Mouse (Mus musculus): ENCODE measurements around the gene Gm3424. TPM values are rescaled to one million over a fixed set of nuclear protein-coding genes. Genes with fewer than 3 reads are reported as not detected.
"Not testable (repeated sequence)": the region's sequence is repeated elsewhere in the genome, so short reads cannot be mapped to it uniquely, and the experiment has no call there.

Gene Gm3424
- polyA plus RNA-seq (2014; fragmentation: Nextera tagmentation; extraction: Ambion mirVana) = not detected in 2 replicates

GRCm38 (mm10) chr14:5830229-5830628 is at the start of gene Gm3424:
TSS of gene Gm3424 (minus strand) at chr14:5830329.
- WGBS = no CpG with 5 or more reads among the region's 3 CpGs
- not testable (repeated sequence) for H3K27me3 ChIP-seq (ENCODE audit: control insufficient read depth, insufficient read depth, low read length); H3K27ac ChIP-seq (ENCODE audit: low read depth, low read length); H3K36me3 ChIP-seq (ENCODE audit: control insufficient read depth, insufficient read depth, low read length); H3K4me1 ChIP-seq (replicated peaks; ENCODE audit: control insufficient read depth, insufficient read depth, low read length); ATAC-seq (replicated peaks; ENCODE audit: low FRiP score); DNase-seq (ENCODE audit: low spot score); H3K9me3 ChIP-seq (ENCODE audit: control insufficient read depth, low read length); H3K4me2 ChIP-seq (ENCODE audit: low read depth, low read length, severe bottlenecking); H3K9ac ChIP-seq (ENCODE audit: low read length); H3K4me3 ChIP-seq (ENCODE audit: low read depth, low read length)

GRCm38 (mm10) chr14:5879791-5880190 is 49.7 kb upstream of the Gm3424 start:
- not testable (repeated sequence) for H3K9me3 ChIP-seq (ENCODE audit: control insufficient read depth, low read length); H3K27me3 ChIP-seq (ENCODE audit: control insufficient read depth, insufficient read depth, low read length); H3K4me1 ChIP-seq (replicated peaks; ENCODE audit: control insufficient read depth, insufficient read depth, low read length); H3K36me3 ChIP-seq (ENCODE audit: control insufficient read depth, insufficient read depth, low read length); H3K27ac ChIP-seq (ENCODE audit: low read depth, low read length); ATAC-seq (replicated peaks; ENCODE audit: low FRiP score); H3K9ac ChIP-seq (ENCODE audit: low read length)
- 0% methylated on average over 16 of the region's 28 CpGs for WGBS
- DNase-seq (ENCODE audit: low spot score) = peak; percentile 56
- H3K4me3 ChIP-seq (ENCODE audit: low read depth, low read length) = peak overlapping the region; percentile 32
- peak overlapping the region; percentile 64 for H3K4me2 ChIP-seq (ENCODE audit: low read depth, low read length, severe bottlenecking)

GRCm38 (mm10) chr14:5879136-5879535 is 49.0 kb upstream of the Gm3424 start:
- H3K4me1 ChIP-seq (replicated peaks; ENCODE audit: control insufficient read depth, insufficient read depth, low read length); H3K4me2 ChIP-seq (ENCODE audit: low read depth, low read length, severe bottlenecking); H3K4me3 ChIP-seq (ENCODE audit: low read depth, low read length); H3K27me3 ChIP-seq (ENCODE audit: control insufficient read depth, insufficient read depth, low read length); H3K9me3 ChIP-seq (ENCODE audit: control insufficient read depth, low read length); H3K9ac ChIP-seq (ENCODE audit: low read length); H3K27ac ChIP-seq (ENCODE audit: low read depth, low read length); ATAC-seq (replicated peaks; ENCODE audit: low FRiP score); H3K36me3 ChIP-seq (ENCODE audit: control insufficient read depth, insufficient read depth, low read length): not testable (repeated sequence)
- DNase-seq (ENCODE audit: low spot score) = peak; percentile 79
- WGBS = 5% methylated on average over 5 of the region's 11 CpGs

- not testable (repeated sequence) for H3K9me3 ChIP-seq (ENCODE audit: control insufficient read depth, low read length); H3K4me1 ChIP-seq (replicated peaks; ENCODE audit: control insufficient read depth, insufficient read depth, low read length); H3K36me3 ChIP-seq (ENCODE audit: control insufficient read depth, insufficient read depth, low read length); H3K4me3 ChIP-seq (ENCODE audit: low read depth, low read length); DNase-seq (ENCODE audit: low spot score); ATAC-seq (replicated peaks; ENCODE audit: low FRiP score); H3K4me2 ChIP-seq (ENCODE audit: low read depth, low read length, severe bottlenecking); H3K9ac ChIP-seq (ENCODE audit: low read length); H3K27me3 ChIP-seq (ENCODE audit: control insufficient read depth, insufficient read depth, low read length); H3K27ac ChIP-seq (ENCODE audit: low read depth, low read length)
- WGBS = 90% methylated on average over 3 of the region's 3 CpGs
These were observed 25.8 kb upstream of the Gm3424 start for GRCm38 (mm10) chr14:5855911-5856310.

- ATAC-seq (replicated peaks; ENCODE audit: low FRiP score) = peak; percentile 51; the same call in 1 of the 2 replicates
- H3K4me3 ChIP-seq (ENCODE audit: low read depth, low read length) = not testable (repeated sequence)
- no CpG with 5 or more reads among the region's 47 CpGs for WGBS
These were observed 17.3 kb downstream of the Gm3424 start for GRCm38 (mm10) chr14:5812699-5813356.

GRCm38 (mm10) chr14:5807882-5808281 is 22.2 kb downstream of the Gm3424 start, which contains the start of gene Gm3383:
TSS of gene Gm3383 (minus strand) at chr14:5807982.
- not testable (repeated sequence) for H3K4me1 ChIP-seq (replicated peaks; ENCODE audit: control insufficient read depth, insufficient read depth, low read length); ATAC-seq (replicated peaks; ENCODE audit: low FRiP score); H3K4me3 ChIP-seq (ENCODE audit: low read depth, low read length); H3K4me2 ChIP-seq (ENCODE audit: low read depth, low read length, severe bottlenecking); H3K36me3 ChIP-seq (ENCODE audit: control insufficient read depth, insufficient read depth, low read length); H3K27ac ChIP-seq (ENCODE audit: low read depth, low read length); H3K9me3 ChIP-seq (ENCODE audit: control insufficient read depth, low read length); DNase-seq (ENCODE audit: low spot score); H3K9ac ChIP-seq (ENCODE audit: low read length); H3K27me3 ChIP-seq (ENCODE audit: control insufficient read depth, insufficient read depth, low read length)
- no CpG with 5 or more reads among the region's 3 CpGs for WGBS

More at GRCm38 (mm10) chr14:5812699-5813356, 17.3 kb downstream of the Gm3424 start:
- H3K27me3 ChIP-seq (ENCODE audit: control insufficient read depth, insufficient read depth, low read length); H3K9ac ChIP-seq (ENCODE audit: low read length); H3K27ac ChIP-seq (ENCODE audit: low read depth, low read length); H3K4me2 ChIP-seq (ENCODE audit: low read depth, low read length, severe bottlenecking); H3K36me3 ChIP-seq (ENCODE audit: control insufficient read depth, insufficient read depth, low read length); H3K4me1 ChIP-seq (replicated peaks; ENCODE audit: control insufficient read depth, insufficient read depth, low read length); DNase-seq (ENCODE audit: low spot score); H3K9me3 ChIP-seq (ENCODE audit: control insufficient read depth, low read length): not testable (repeated sequence)

Other genes with a start within 250 kb of the Gm3424 start
- not detected in 2 replicates for gene Gm8265, start 197.3 kb downstream of the Gm3424 start, polyA plus RNA-seq (2014; fragmentation: Nextera tagmentation; extraction: Ambion mirVana)
- not detected in 2 replicates for gene Gm9603, start 142.9 kb downstream of the Gm3424 start, polyA plus RNA-seq (2014; fragmentation: Nextera tagmentation; extraction: Ambion mirVana)
- 0.17 TPM in 1 of 2 replicates, not detected in the other for gene Gm3373, start 88.8 kb downstream of the Gm3424 start, polyA plus RNA-seq (2014; fragmentation: Nextera tagmentation; extraction: Ambion mirVana)
- 1.6 TPM in 2 replicates for gene Gm3383, start 22.3 kb downstream of the Gm3424 start, polyA plus RNA-seq (2014; fragmentation: Nextera tagmentation; extraction: Ambion mirVana)
- gene Gm8237, start 50.1 kb upstream of the Gm3424 start, polyA plus RNA-seq (2014; fragmentation: Nextera tagmentation; extraction: Ambion mirVana) = 0.47 TPM in 1 of 2 replicates, not detected in the other
- gene Gm3248, start 131.4 kb upstream of the Gm3424 start, polyA plus RNA-seq (2014; fragmentation: Nextera tagmentation; extraction: Ambion mirVana) = 0.19 and 0.29 TPM in 2 replicates
- gene Gm3453, start 148.8 kb upstream of the Gm3424 start, polyA plus RNA-seq (2014; fragmentation: Nextera tagmentation; extraction: Ambion mirVana) = not detected in 2 replicates
- gene Gm6337, start 227.9 kb upstream of the Gm3424 start, polyA plus RNA-seq (2014; fragmentation: Nextera tagmentation; extraction: Ambion mirVana) = not detected in 2 replicates